Mouse (Mus musculus) heart, adult 2 months (tissue): Measurements from ENCODE around the gene Mxd3. TPM values are rescaled to one million over a fixed set of nuclear protein-coding genes. Genes with fewer than 3 reads are reported as not detected.
A peak's percentile ranks its signal among the peaks of the same experiment; 100 is the strongest.

ENCODE experiments used
- DNase-seq, 2 experiments: peaks; one replicate each; pipeline ENCODE4 v3.0.0; 2021
- H3K27ac ChIP-seq: fragments of 200-600 bp; 2 replicates; pipeline ENCODE4 v1.8.1; 2022
- H3K27me3 ChIP-seq: fragments of 200-500 bp; 2 replicates; pipeline ENCODE4 v1.6.1; 2012; ENCODE audit warnings: mild to moderate bottlenecking, low read length, inconsistent platforms, mixed read lengths; ENCODE audit not compliant: control insufficient read depth, insufficient read depth
- H3K36me3 ChIP-seq: fragments of 200-500 bp; 2 replicates; pipeline ENCODE4 v1.6.1; 2012; ENCODE audit warnings: low read length, inconsistent platforms; ENCODE audit not compliant: control insufficient read depth, insufficient read depth
- H3K4me1 ChIP-seq: fragments of 200-500 bp; 2 replicates; pipeline ENCODE4 v1.6.1; 2011; ENCODE audit warnings: low read length; ENCODE audit not compliant: control insufficient read depth, insufficient read depth
- H3K4me3 ChIP-seq: fragments of 200-600 bp; 2 replicates; pipeline ENCODE4 v1.8.1; 2022
- H3K79me2 ChIP-seq: fragments of 200-500 bp; replicated peaks from 2 replicates; pipeline ENCODE4 v1.6.1; 2012; ENCODE audit warnings: mild to moderate bottlenecking, inconsistent platforms, low read length, moderate library complexity, mixed read lengths; ENCODE audit not compliant: control insufficient read depth, insufficient read depth
- H3K9ac ChIP-seq: fragments of 200-500 bp; 2 replicates; pipeline ENCODE4 v1.6.1; 2012; ENCODE audit warnings: low read depth, mild to moderate bottlenecking, control low read depth, inconsistent platforms, low read length, mixed read lengths
- CTCF ChIP-seq: fragments of 200-600 bp; IDR thresholded peaks from 2 replicates; pipeline ENCODE4 v1.8.1; 2022; ENCODE audit warnings: antibody characterized with exemption, mild to moderate bottlenecking, moderate library complexity
- EP300 ChIP-seq: fragments of 200-500 bp; IDR thresholded peaks from 2 replicates; pipeline ENCODE4 v1.6.1; 2011; ENCODE audit warnings: low read depth, low read length, control low read depth; ENCODE audit not compliant: insufficient read depth
- POLR2A ChIP-seq: fragments of 200-500 bp; IDR thresholded peaks from 2 replicates; pipeline ENCODE4 v1.6.1; 2011; ENCODE audit warnings: mild to moderate bottlenecking, low read depth, low read length, control low read depth; ENCODE audit not compliant: insufficient read depth
- WGBS: fragments of 180-500 bp; shearing (Covaris S2); methylation state at CpG from one replicate; pipeline ENCODE4 v1.1.7; 2018; 5-methylcytosine and 5-hydroxymethylcytosine counted together
- intact Hi-C: fragments of 180-260 bp; cut with DNase I; formaldehyde crosslinking; loops from one replicate; pipeline ENCODE4 v1.15.1; 2025
- polyA plus RNA-seq: library from polyadenylated mRNA; depleted of rRNA; stranded (reverse); fragments of >200 nt; gene quantifications from 2 replicates; pipeline ENCODE4 v1.2.3, GENCODE M21; 2012
- total RNA-seq, 2 experiments: library from RNA; stranded (reverse); gene quantifications; 2 replicates each; pipeline ENCODE4 v1.2.3; 2021

The Mxd3 gene
- total and polyA plus RNA-seq, 3 experiments: 0.21 TPM; not detected in 2

DNA sequence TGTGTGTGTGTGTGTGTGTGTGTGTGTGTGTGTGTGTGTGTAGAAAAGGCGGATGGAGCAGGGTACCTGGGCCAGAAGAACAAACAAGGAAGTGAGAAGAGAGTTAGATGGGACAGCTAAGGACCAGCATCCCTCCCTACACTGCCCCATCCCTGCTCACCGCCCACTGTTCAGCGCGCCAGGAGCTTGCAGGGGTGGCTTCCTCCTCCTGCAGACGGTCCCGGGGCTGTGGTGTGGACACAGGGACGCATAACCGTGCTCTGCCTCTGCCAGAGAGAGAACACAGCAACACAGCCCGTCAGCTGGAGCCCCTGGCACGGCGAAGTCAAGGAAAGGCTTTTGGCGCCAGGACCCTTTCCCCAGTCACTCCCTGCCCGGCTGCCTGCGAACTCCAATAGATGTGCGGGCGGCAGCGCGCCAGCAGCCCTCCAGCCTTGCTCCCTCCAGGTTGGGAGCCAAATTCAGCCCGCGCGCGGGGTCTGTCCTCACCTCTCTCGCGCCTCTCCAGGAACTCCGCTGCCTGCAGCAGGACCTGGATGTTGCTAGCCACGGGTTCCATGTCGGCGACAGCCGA, 427 bp downstream of the Mxd3 start:
- no peak overlapping the region for H3K27ac ChIP-seq
- intact Hi-C loops: loop anchor here (2.0 to 10.0 kb wide), 2 partner anchors 34 to 224 kb away; partner anchors contain the start of genes Lman2, Uimc1 and Zfp346

DNA sequence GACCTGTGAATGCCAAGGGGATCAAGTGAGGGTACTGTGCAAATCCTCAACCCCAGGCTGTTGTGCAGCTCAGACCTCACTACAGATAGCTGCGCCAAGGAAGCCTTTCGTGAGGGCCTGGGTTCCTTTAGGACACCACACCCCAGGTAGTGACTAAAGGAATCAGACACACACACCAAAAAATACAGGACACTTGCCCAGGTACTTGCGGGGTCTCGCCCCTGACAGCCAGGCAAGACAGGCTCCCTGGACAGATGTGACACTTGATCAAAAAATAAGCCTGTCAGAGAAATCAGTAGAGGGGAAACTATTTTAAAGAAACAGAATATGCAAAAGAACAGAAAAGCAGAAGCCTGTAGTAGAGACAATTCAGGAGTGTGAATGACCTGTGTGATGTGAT, 982 bp downstream of the Mxd3 start:
- WGBS: 84% methylated on average over 4 of the region's 4 CpGs
- no peak for TF ChIP-seq POLR2A
- no peak for TF ChIP-seq CTCF
- TF ChIP-seq EP300: no peak
- no peak overlapping the region for H3K27ac ChIP-seq
- intact Hi-C loops: loop anchor here (2.0 to 10.0 kb wide), 2 partner anchors 34 to 224 kb away; partner anchors contain the start of genes Lman2, Uimc1 and Zfp346
- no peak for DNase-seq
- no peak overlapping the region for H3K4me3 ChIP-seq
- no peaks in the 10 kb centered on the region for H3K79me2 ChIP-seq
- no peak overlapping the region for H3K9ac ChIP-seq
- H3K4me1 ChIP-seq: peaks cover 2% of the 10 kb centered on the region; the same call in 1 of the 2 replicates
- H3K36me3 ChIP-seq: no peaks in the 10 kb centered on the region
- H3K27me3 ChIP-seq: no peaks in the 10 kb centered on the region

More for the DNA sequence above, 427 bp downstream of the Mxd3 start:
- peak overlapping the region; percentile 60 for H3K4me3 ChIP-seq
- no peaks in the 10 kb centered on the region for H3K27me3 ChIP-seq
- H3K36me3 ChIP-seq: no peaks in the 10 kb centered on the region
- peak in 1 of 2 experiments; percentile 47 for DNase-seq
- H3K4me1 ChIP-seq: peaks cover 2% of the 10 kb centered on the region; the same call in 1 of the 2 replicates
- TF ChIP-seq CTCF: no peak
- no peaks in the 10 kb centered on the region for H3K79me2 ChIP-seq
- 2% methylated on average over 29 of the region's 29 CpGs for WGBS
- peak overlapping the region; percentile 32; the same call in 1 of the 2 replicates for H3K9ac ChIP-seq

DNA sequence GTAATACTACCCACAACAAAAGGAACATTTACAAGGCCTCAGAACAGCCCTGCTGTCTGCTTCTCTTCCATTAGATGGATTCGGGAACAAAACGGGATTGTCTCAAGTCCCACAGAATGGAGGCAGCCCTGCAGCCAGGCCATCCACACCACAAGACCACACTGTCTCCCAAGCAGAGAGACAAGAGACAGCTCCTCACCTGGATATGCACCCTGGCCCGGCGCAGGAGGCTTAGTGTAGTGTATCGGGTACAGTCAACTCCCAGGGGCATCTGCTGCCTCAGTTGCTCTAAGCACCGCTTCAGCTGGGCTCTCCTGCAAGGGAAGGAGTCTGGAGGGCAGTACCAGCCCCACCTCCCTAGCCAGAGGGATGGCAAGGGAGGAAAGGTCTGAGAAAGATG, 1.5 kb downstream of the Mxd3 start:
- Histone ChIP-seq H3K36me3 (no peaks in the 10 kb centered on the region), H3K27me3 (no peaks in the 10 kb centered on the region), H3K9ac (no peak overlapping the region), H3K4me3 (no peak overlapping the region), H3K27ac (no peak overlapping the region), H3K4me1 (peaks cover 2% of the 10 kb centered on the region; the same call in 1 of the 2 replicates), H3K79me2 (no peaks in the 10 kb centered on the region)
- no peak for DNase-seq
- intact Hi-C loops: loop anchor here (2.0 to 10.0 kb wide), 2 partner anchors 35 to 223 kb away; partner anchors contain the start of genes Lman2, Uimc1 and Zfp346
- TF ChIP-seq POLR2A (no peak), CTCF (no peak), EP300 (no peak)
- WGBS: 84% methylated on average over 6 of the region's 6 CpGs

DNA sequence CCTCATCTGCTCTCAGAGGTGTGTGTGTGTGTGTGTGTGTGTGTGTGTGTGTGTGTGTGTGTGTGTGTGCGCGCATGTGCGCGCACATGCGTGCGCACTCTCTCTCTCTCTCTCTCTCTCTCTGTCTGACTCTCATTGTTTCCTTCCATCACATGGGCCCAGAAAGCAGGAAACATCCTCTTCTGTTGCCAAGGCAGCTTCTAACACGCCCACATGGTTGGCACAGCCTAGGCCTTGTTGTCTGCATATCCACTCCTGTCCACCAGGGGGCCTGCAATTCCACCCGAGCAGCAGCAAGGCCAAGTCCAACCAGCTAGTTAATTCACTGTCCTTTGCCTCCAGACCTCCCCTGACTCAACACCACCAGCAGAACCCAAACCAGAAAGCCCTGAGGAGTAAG, 2.0 kb downstream of the Mxd3 start:
- 29% methylated on average over 8 of the region's 8 CpGs for WGBS
- intact Hi-C loops: loop anchor here (2.0 to 10.0 kb wide), 2 partner anchors 35 to 223 kb away; partner anchors contain the start of genes Lman2, Uimc1 and Zfp346
- no peak overlapping the region for H3K9ac ChIP-seq

DNA sequence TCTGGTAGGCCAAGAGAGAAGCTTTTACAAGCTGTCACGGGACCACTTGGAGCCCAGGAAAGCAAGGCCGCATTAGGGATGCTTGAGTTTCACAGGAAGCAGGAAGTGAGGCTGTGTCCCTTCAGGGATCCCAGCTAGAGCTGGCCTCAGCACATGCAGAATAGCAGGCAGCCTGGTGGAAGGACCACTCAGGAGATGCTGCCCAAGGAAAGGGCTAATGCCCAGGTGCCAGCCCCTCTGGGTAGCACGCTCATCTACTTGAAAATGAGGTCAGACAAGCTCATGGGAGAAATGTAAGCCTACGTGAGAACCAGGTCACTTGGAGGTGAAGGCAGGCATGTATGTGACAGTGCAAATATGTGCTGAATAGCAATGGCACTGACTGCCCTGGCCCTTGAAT, 2.5 kb downstream of the Mxd3 start:
- intact Hi-C loops: loop anchor here (10.0 kb wide), 1 partner anchor 222 kb away; the partner anchor contains the start of genes Uimc1 and Zfp346
- H3K4me1 ChIP-seq: peaks cover 2% of the 10 kb centered on the region
- no peaks in the 10 kb centered on the region for H3K79me2 ChIP-seq
- no peaks in the 10 kb centered on the region for H3K27me3 ChIP-seq
- DNase-seq: no peak
- no peak overlapping the region for H3K27ac ChIP-seq
- 35% methylated on average over 4 of the region's 4 CpGs for WGBS
- no peaks in the 10 kb centered on the region for H3K36me3 ChIP-seq
- no peak overlapping the region for H3K9ac ChIP-seq
- no peak overlapping the region for H3K4me3 ChIP-seq
- TF ChIP-seq EP300: no peak
- no peak for TF ChIP-seq CTCF
- TF ChIP-seq POLR2A: no peak

More for the DNA sequence above, 2.0 kb downstream of the Mxd3 start:
- no peak overlapping the region for H3K4me3 ChIP-seq
- no peaks in the 10 kb centered on the region for H3K79me2 ChIP-seq
- H3K27ac ChIP-seq: no peak overlapping the region
- no peaks in the 10 kb centered on the region for H3K36me3 ChIP-seq
- TF ChIP-seq CTCF (peak; percentile 85), EP300 (0 out of 2 replicates have a peak, but pooled peaks have one; percentile 49), POLR2A (no peak)
- H3K4me1 ChIP-seq: peaks cover 2% of the 10 kb centered on the region
- no peaks in the 10 kb centered on the region for H3K27me3 ChIP-seq
- DNase-seq: peak; percentile 78 to 85

DNA sequence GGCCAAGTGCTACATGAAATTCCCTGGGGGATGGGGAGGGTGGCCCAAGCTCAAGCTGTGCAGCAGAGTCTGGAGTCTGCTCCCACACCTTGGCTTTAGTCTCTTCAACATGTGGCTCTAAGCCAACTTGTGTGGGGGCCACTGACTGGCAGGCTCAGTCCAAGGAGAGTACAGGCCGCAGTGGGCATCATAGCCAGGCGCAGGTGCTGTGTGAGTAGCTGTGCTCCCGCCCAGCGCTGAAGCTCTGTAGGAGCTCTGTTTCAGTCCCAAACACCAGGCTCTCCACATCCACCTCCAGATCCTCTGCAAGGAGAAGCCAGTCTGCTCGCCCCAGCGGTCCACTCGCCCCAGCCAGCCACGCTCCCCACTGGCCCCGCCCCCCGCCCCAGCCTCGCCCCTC, 4.0 kb downstream of the Mxd3 start:
- intact Hi-C loops: loop anchor here (10.0 kb wide), 1 partner anchor 221 kb away; the partner anchor contains the start of genes Uimc1 and Zfp346
- H3K79me2 ChIP-seq: peaks cover 3% of the 10 kb centered on the region; the same call in 1 of the 2 replicates
- H3K4me3 ChIP-seq: no peak overlapping the region
- TF ChIP-seq CTCF: no peak
- no peak for TF ChIP-seq EP300
- no peak for TF ChIP-seq POLR2A
- 74% methylated on average over 11 of the region's 11 CpGs for WGBS
- peaks cover 4% of the 10 kb centered on the region for H3K4me1 ChIP-seq
- H3K36me3 ChIP-seq: no peaks in the 10 kb centered on the region
- no peak overlapping the region for H3K9ac ChIP-seq
- no peaks in the 10 kb centered on the region for H3K27me3 ChIP-seq
- no peak for DNase-seq
- H3K27ac ChIP-seq: no peak overlapping the region
